Mouse (Mus musculus): ENCODE data around the gene Dll4.

The Dll4 gene

GRCm38 (mm10) chr2:119334964-119335525 is 9.5 kb downstream of the Dll4 start:
- no peak for DNase-seq (ENCODE audit: low spot score in 2 of 2)

GRCm38 (mm10) chr2:119335535-119335934 is 10.0 kb downstream of the Dll4 start:
- DNase-seq (ENCODE audit: low spot score in 2 of 2): no peak

- DNase-seq (ENCODE audit: low spot score in 2 of 2): no peak
Measured at GRCm38 (mm10) chr2:119336002-119336401, 10.4 kb downstream of the Dll4 start.

- DNase-seq (ENCODE audit: low spot score in 2 of 2): no peak
Measured at GRCm38 (mm10) chr2:119336470-119336869, 10.9 kb downstream of the Dll4 start.

- DNase-seq (ENCODE audit: low spot score in 2 of 2): peak; percentile 86 to 90
Measured at GRCm38 (mm10) chr2:119337425-119338265, 12.1 kb downstream of the Dll4 start.

- no peak for DNase-seq (ENCODE audit: low spot score in 2 of 2)
Measured at GRCm38 (mm10) chr2:119344537-119345138, 19.1 kb downstream of the Dll4 start.

- DNase-seq (ENCODE audit: low spot score in 2 of 2): peak; percentile 74 to 86
Measured at GRCm38 (mm10) chr2:119350555-119351486, 25.2 kb downstream of the Dll4 start, which contains the start of gene Chac1. Gene Chac1, plus strand, starts transcription at chr2:119351229.

- DNase-seq (ENCODE audit: low spot score in 2 of 2): no peak
Measured at GRCm38 (mm10) chr2:119353707-119354106, 28.1 kb downstream of the Dll4 start.

GRCm38 (mm10) chr2:119355089-119355488 is 29.5 kb downstream of the Dll4 start:
- no peak for DNase-seq (ENCODE audit: low spot score in 2 of 2)

GRCm38 (mm10) chr2:119355651-119356050 is 30.1 kb downstream of the Dll4 start:
- DNase-seq (ENCODE audit: low spot score in 2 of 2): no peak

- DNase-seq (ENCODE audit: low spot score in 2 of 2): no peak
Measured at GRCm38 (mm10) chr2:119356310-119356709, 30.7 kb downstream of the Dll4 start.

- DNase-seq (ENCODE audit: low spot score in 2 of 2): no peak
Measured at GRCm38 (mm10) chr2:119356805-119357204, 31.2 kb downstream of the Dll4 start.

- DNase-seq (ENCODE audit: low spot score in 2 of 2): no peak
Measured at GRCm38 (mm10) chr2:119358249-119358648, 32.7 kb downstream of the Dll4 start.

- DNase-seq (ENCODE audit: low spot score in 2 of 2): no peak
Measured at GRCm38 (mm10) chr2:119359721-119360291, 34.2 kb downstream of the Dll4 start.

GRCm38 (mm10) chr2:119364969-119365368 is 39.4 kb downstream of the Dll4 start:
- no peak for DNase-seq (ENCODE audit: low spot score in 2 of 2)

GRCm38 (mm10) chr2:119367346-119367745 is 41.8 kb downstream of the Dll4 start:
- DNase-seq (ENCODE audit: low spot score in 2 of 2): no peak

- no peak for DNase-seq (ENCODE audit: low spot score in 2 of 2)
Measured at GRCm38 (mm10) chr2:119370116-119370515, 44.5 kb downstream of the Dll4 start.

- DNase-seq (ENCODE audit: low spot score in 2 of 2): no peak
Measured at GRCm38 (mm10) chr2:119377286-119377685, 51.7 kb downstream of the Dll4 start.

- DNase-seq (ENCODE audit: low spot score in 2 of 2): no peak
Measured at GRCm38 (mm10) chr2:119377826-119378225, 52.2 kb downstream of the Dll4 start.

- DNase-seq (ENCODE audit: low spot score in 2 of 2): no peak
Measured at GRCm38 (mm10) chr2:119379455-119379854, 53.9 kb downstream of the Dll4 start.

All from spleen, postnatal 10 days (tissue).